Mouse (Mus musculus): ENCODE data around the gene Sirt3. TPM values are rescaled to one million over a fixed set of nuclear protein-coding genes. Genes with fewer than 3 reads are reported as not detected.
"Not testable (repeated sequence)": the region's sequence is repeated elsewhere in the genome, so short reads cannot be mapped to it uniquely, and the experiment has no call there.

Gene Sirt3
- polyA plus RNA-seq, 1 experiment: 60.6 TPM

- H3K4me1 ChIP-seq: peaks cover 26% of the 10 kb centered on the region
- H3K4me3 ChIP-seq (replicated peaks): no peak overlapping the region
- no peaks in the 10 kb centered on the region for H3K9me3 ChIP-seq
- no peak for TF ChIP-seq GATA1 (IDR thresholded peaks at IDR 0.05; ENCODE audit: borderline replicate concordance, low read length)
- TF ChIP-seq FLI1 (IDR thresholded peaks at IDR 0.05; ENCODE audit: low read length): no peak
- H3K36me3 ChIP-seq (replicated peaks; ENCODE audit: low read length): peaks cover 69% of the 10 kb centered on the region
- no peaks in the 10 kb centered on the region for H3K27me3 ChIP-seq (replicated peaks)
Observed at GRCm38 (mm10) chr7:140899121-140899520, 17.0 kb upstream of the Sirt3 start.

- Histone ChIP-seq H3K4me1 (peaks cover 16% of the 10 kb centered on the region; the same call in 1 of the 2 replicates), H3K4me3 (replicated peaks) (no peak overlapping the region), H3K9me3 (no peaks in the 10 kb centered on the region), H3K36me3 (replicated peaks; ENCODE audit: low read length) (peaks cover 81% of the 10 kb centered on the region), H3K27me3 (replicated peaks) (no peaks in the 10 kb centered on the region)
- TF ChIP-seq GATA1 (IDR thresholded peaks at IDR 0.05; ENCODE audit: borderline replicate concordance, low read length) (no peak), FLI1 (IDR thresholded peaks at IDR 0.05; ENCODE audit: low read length) (no peak)
Observed at GRCm38 (mm10) chr7:140897863-140898262, 15.8 kb upstream of the Sirt3 start.

GRCm38 (mm10) chr7:140894611-140895010 lies 12.5 kb upstream of the Sirt3 start:
- Histone ChIP-seq H3K36me3 (replicated peaks; ENCODE audit: low read length) (peaks cover 81% of the 10 kb centered on the region), H3K4me3 (replicated peaks) (no peak overlapping the region), H3K4me1 (peaks cover 9% of the 10 kb centered on the region; the same call in 1 of the 2 replicates), H3K27me3 (replicated peaks) (no peaks in the 10 kb centered on the region), H3K9me3 (no peaks in the 10 kb centered on the region)
- TF ChIP-seq FLI1 (IDR thresholded peaks at IDR 0.05; ENCODE audit: low read length) (no peak), GATA1 (IDR thresholded peaks at IDR 0.05; ENCODE audit: borderline replicate concordance, low read length) (no peak)

- Histone ChIP-seq H3K27me3 (replicated peaks) (no peaks in the 10 kb centered on the region), H3K4me1 (peaks cover 9% of the 10 kb centered on the region; the same call in 1 of the 2 replicates), H3K9me3 (no peaks in the 10 kb centered on the region), H3K36me3 (replicated peaks; ENCODE audit: low read length) (peaks cover 81% of the 10 kb centered on the region), H3K4me3 (replicated peaks) (no peak overlapping the region)
- TF ChIP-seq GATA1 (IDR thresholded peaks at IDR 0.05; ENCODE audit: borderline replicate concordance, low read length): no peak
- TF ChIP-seq FLI1 (IDR thresholded peaks at IDR 0.05; ENCODE audit: low read length): no peak
Observed at GRCm38 (mm10) chr7:140894031-140894430, 11.9 kb upstream of the Sirt3 start.

GRCm38 (mm10) chr7:140890636-140891035 lies 8.5 kb upstream of the Sirt3 start:
- not testable (repeated sequence) for H3K27me3 ChIP-seq (replicated peaks); H3K9me3 ChIP-seq; H3K4me1 ChIP-seq; H3K4me3 ChIP-seq (replicated peaks)
- H3K36me3 ChIP-seq (replicated peaks; ENCODE audit: low read length): peaks cover 82% of the 10 kb centered on the region

- TF ChIP-seq GATA1 (IDR thresholded peaks at IDR 0.05; ENCODE audit: borderline replicate concordance, low read length) (no peak), FLI1 (IDR thresholded peaks at IDR 0.05; ENCODE audit: low read length) (no peak)
- no peaks in the 10 kb centered on the region for H3K27me3 ChIP-seq (replicated peaks)
- H3K9me3 ChIP-seq: no peaks in the 10 kb centered on the region
- peaks cover 57% of the 10 kb centered on the region for H3K36me3 ChIP-seq (replicated peaks; ENCODE audit: low read length)
- peak overlapping the region; percentile 95 for H3K4me3 ChIP-seq (replicated peaks)
- H3K4me1 ChIP-seq: peaks cover 50% of the 10 kb centered on the region
Observed at GRCm38 (mm10) chr7:140882469-140882803, 327 bp upstream of the Sirt3 start.

GRCm38 (mm10) chr7:140880865-140881515 lies 1.1 kb downstream of the Sirt3 start:
- peaks cover 57% of the 10 kb centered on the region for H3K36me3 ChIP-seq (replicated peaks; ENCODE audit: low read length)
- no peak for TF ChIP-seq FLI1 (IDR thresholded peaks at IDR 0.05; ENCODE audit: low read length)
- TF ChIP-seq GATA1 (IDR thresholded peaks at IDR 0.05; ENCODE audit: borderline replicate concordance, low read length): no peak
- H3K4me3 ChIP-seq (replicated peaks): peak overlapping the region; percentile 95
- no peaks in the 10 kb centered on the region for H3K27me3 ChIP-seq (replicated peaks)
- no peaks in the 10 kb centered on the region for H3K9me3 ChIP-seq
- H3K4me1 ChIP-seq: peaks cover 64% of the 10 kb centered on the region

- Histone ChIP-seq H3K27me3 (replicated peaks) (no peaks in the 10 kb centered on the region), H3K4me1 (peaks cover 70% of the 10 kb centered on the region), H3K9me3 (no peaks in the 10 kb centered on the region), H3K36me3 (replicated peaks; ENCODE audit: low read length) (peaks cover 57% of the 10 kb centered on the region), H3K4me3 (replicated peaks) (peak overlapping the region; percentile 95)
- TF ChIP-seq GATA1 (IDR thresholded peaks at IDR 0.05; ENCODE audit: borderline replicate concordance, low read length) (no peak), FLI1 (IDR thresholded peaks at IDR 0.05; ENCODE audit: low read length) (no peak)
Observed at GRCm38 (mm10) chr7:140880419-140880818, 1.7 kb downstream of the Sirt3 start.

GRCm38 (mm10) chr7:140879355-140879754 lies 2.8 kb downstream of the Sirt3 start:
- TF ChIP-seq FLI1 (IDR thresholded peaks at IDR 0.05; ENCODE audit: low read length): 0 out of 2 replicates have a peak, but pooled peaks have one; percentile 28
- no peak for TF ChIP-seq GATA1 (IDR thresholded peaks at IDR 0.05; ENCODE audit: borderline replicate concordance, low read length)
- Histone ChIP-seq H3K4me3 (replicated peaks) (peak overlapping the region; percentile 95), H3K4me1 (peaks cover 79% of the 10 kb centered on the region)

GRCm38 (mm10) chr7:140877364-140877763 lies 4.7 kb downstream of the Sirt3 start:
- peaks cover 62% of the 10 kb centered on the region for H3K36me3 ChIP-seq (replicated peaks; ENCODE audit: low read length)
- H3K4me1 ChIP-seq: peaks cover 84% of the 10 kb centered on the region
- no peaks in the 10 kb centered on the region for H3K9me3 ChIP-seq
- H3K4me3 ChIP-seq (replicated peaks): no peak overlapping the region
- TF ChIP-seq GATA1 (IDR thresholded peaks at IDR 0.05; ENCODE audit: borderline replicate concordance, low read length): no peak
- TF ChIP-seq FLI1 (IDR thresholded peaks at IDR 0.05; ENCODE audit: low read length): no peak
- no peaks in the 10 kb centered on the region for H3K27me3 ChIP-seq (replicated peaks)

More at GRCm38 (mm10) chr7:140879355-140879754, 2.8 kb downstream of the Sirt3 start:
- Histone ChIP-seq H3K27me3 (replicated peaks) (no peaks in the 10 kb centered on the region), H3K9me3 (no peaks in the 10 kb centered on the region), H3K36me3 (replicated peaks; ENCODE audit: low read length) (peaks cover 58% of the 10 kb centered on the region)

Data from megakaryocyte, embryonic 14.5 days (primary cell).